Mouse (Mus musculus) neutrophil, adult 5-6 weeks (primary cell): ENCODE results near the gene Nprl3. TPM values are rescaled to one million over a fixed set of nuclear protein-coding genes. Genes with fewer than 3 reads are reported as not detected.

ENCODE experiments used
- ATAC-seq: fragments of 151-379, 151-347 bp; 2 replicates; pipeline ENCODE4 v1.8.0; 2017; ENCODE audit warnings: mild to moderate bottlenecking, moderate TSS enrichment; ENCODE audit not compliant: insufficient number of reproducible peaks, poor library complexity, low FRiP score, severe bottlenecking; ENCODE audit errors: extremely low read depth
- total RNA-seq: library from RNA; stranded (forward); fragments of 200-1000 nt; gene quantifications from 2 replicates; pipeline ENCODE4 v1.2.3, GENCODE M21; 2017

Gene Nprl3
- total RNA-seq, 1 experiment from 2014 or later: 35.5 TPM

- no peak for ATAC-seq
Observed at GRCm38 (mm10) chr11:32253121-32253520, 14.4 kb downstream of the Nprl3 start.

DNA sequence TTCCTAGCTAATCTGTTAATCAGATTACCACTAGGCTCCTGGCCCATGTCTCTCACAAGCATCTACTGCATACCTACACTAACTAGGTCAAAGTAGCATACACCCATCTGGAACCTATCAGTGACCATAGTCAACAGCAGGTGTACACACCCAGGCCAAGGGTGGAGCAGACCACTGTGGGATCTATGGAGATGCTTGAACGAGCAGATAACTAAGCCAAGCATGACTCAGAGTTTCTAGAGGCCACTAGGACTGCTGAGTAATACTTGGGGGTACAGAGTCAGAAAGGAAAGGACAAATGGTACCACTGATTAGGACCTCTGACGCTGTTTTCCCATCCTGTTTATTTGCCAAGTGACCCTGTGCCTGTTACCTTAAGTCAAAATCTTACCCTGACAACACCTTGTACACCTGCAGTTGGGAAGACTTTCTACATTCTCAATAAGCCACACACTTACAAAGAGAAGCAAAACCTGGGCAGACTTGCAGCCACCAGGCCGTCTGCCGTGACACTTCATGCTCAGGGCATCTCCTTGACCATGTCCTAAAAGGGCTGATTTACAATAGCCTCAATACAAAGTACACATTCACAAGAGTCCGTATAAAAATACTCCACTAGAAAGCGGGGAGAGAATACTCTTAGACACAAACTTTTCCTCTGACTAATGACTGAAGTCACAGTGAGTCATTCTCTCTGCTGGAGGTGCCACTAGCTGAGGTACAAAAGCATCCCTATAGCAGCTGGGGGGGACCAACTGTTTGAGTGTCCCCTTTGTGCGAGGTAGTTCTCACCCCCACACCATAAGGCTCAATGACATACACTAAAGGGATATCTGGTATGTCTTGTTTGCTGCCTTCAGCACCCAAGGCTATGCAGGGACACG, 16.4 kb downstream of the Nprl3 start:
- no peak for ATAC-seq

GRCm38 (mm10) chr11:32248350-32248749, 19.2 kb downstream of the Nprl3 start:
- ATAC-seq: no peak

DNA sequence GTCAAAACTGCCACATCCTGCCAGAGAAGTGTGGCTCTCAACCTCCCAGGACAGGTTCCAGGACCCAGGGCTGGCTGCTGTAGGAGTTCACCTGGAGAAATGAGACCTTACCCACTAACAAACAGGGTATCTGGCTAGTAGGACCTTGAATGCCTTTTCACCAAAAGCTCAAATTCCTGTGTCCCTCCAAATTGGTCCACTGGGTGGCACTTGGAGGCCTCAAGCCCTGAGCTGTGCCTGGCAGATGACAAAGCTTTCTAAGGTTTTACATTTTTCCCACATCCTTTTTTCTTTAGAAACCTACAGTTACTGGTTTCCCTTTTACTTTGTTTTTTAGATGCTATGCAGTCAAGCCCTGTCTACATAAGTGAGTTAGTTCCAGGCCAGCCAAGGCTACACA, 20.4 kb downstream of the Nprl3 start:
- no peak for ATAC-seq

DNA sequence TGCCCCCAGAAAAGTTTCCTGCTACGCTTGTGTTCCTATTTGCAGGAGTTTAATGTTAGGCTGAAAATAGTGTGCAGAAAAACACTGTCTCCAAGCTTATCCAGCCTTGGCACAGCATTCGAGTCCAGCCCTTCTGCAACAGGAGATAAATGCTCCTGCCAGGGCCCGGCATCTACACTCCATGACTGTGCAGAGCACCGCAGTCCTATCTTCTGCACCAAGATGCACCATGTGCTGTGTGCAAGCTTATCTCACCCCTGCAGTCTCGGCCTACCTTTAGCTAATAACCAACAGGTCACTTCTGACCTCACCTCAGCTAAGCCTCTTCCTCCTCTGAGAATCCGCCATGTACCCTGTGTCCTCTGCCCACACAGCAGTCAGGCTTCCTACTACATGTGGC, 21.9 kb downstream of the Nprl3 start:
- ATAC-seq: no peak

DNA sequence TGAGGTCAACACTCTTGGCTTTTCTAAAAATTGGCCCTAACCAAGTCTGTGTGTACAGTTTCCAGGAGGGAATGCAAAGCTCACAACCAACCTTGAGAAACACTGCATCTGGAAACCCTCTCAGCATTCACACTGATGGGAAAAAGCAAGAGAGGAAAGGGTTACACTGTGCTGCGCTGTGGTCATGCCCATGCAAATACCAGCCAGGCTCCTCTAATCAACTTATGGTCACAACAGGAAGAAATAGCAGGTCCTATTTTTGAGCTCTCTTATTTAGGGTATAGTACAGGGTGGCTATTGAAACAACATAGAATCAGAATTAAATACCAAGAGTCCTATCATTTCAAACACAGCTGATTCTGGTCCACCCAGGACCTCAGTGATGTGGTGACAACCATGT, 22.9 kb downstream of the Nprl3 start:
- ATAC-seq: no peak

DNA sequence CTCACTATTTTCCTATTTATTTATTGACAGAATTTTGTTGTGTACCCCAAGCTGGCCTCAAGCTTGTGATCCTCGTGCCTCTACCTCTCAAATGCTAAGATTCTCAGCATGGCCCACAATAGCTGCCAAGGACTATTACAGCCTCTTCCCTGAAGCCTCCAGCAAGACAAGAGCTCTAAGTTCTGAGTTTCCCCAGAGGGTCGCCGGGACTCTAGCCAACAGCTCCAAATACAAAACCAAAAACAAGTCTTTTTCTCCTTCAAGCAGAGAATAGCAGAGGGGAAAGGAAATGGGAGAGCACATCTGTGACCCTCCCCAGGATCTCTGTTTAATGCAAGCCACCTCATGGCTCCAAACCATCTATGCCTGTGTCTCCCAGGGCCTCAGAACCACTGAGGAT, 23.4 kb downstream of the Nprl3 start:
- no peak for ATAC-seq

DNA sequence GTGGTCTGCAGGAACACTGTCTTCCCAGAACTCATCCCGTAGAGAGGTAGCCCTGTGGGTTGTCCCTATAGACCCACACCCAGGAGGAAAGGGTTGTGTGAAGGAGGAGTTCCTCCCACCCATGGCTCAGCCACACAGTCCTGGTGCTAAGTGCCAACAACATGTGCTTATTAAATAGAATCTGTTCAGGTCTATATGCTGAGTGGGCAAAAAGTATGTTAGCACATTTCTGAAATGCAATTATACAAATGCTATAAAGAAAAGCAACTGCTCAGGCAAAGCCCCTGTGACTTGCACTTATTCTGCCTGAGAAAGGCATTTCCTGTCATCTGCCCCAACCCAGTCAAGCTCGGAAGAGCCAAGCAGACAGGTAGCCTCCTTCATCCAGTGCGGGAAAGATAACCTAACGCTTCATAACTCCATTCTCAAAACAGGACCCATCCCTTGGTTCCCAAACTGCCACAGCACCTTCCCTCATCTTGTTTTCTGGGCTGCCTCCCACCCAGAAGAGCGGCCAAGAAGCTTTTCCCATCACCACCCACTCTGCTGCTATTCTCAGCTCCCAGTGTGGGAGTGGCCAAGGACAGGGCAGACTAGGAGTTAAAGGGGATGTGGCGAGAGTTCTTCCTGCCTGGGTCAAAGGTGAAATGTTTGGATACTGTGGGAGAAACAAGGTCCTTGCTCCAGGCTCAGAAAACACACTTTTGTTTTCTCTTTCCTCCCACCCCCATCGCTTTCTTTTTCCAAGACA, 24.1 kb downstream of the Nprl3 start:
- ATAC-seq: no peak

- ATAC-seq: no peak
Observed at GRCm38 (mm10) chr11:32242209-32242608, 25.3 kb downstream of the Nprl3 start.

- no peak for ATAC-seq
Observed at GRCm38 (mm10) chr11:32241391-32241790, 26.1 kb downstream of the Nprl3 start.

DNA sequence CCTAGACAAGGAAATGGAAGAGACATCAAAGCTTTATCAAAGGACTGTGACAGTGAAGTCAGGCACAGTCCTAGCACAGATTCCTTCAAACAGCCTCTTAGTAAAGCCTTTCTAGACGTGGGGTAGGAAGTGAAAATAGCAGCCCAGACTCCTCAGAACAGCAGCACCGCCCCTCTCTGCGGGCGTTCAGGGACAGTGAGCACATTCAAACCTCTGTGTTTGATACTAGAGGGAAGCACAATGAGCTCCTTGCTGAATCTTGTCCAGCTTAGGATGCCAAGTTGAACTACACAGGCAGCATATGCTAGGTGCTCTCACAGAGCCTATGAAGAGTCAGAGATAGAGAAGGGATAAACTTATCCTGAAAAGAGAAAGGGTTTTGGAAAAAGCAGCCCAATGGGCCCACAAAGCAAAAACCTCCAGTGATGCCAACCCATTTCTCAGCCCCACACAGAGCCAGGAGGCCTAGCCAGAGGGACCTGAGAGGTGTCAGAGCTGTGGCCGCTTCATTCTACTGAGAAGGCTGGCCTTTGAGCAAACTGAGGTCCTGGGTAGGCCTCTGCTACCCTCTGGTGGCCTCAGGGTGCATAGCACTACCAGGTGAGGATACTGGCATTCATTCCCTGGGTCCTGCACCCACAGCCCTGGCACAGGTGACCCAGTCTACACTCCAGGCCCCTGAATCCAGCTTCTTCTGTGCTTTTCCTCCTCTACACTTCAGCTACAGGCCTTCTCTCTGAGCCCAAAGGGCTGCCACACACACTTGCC, 29.2 kb downstream of the Nprl3 start:
- ATAC-seq: peak; percentile 90

DNA sequence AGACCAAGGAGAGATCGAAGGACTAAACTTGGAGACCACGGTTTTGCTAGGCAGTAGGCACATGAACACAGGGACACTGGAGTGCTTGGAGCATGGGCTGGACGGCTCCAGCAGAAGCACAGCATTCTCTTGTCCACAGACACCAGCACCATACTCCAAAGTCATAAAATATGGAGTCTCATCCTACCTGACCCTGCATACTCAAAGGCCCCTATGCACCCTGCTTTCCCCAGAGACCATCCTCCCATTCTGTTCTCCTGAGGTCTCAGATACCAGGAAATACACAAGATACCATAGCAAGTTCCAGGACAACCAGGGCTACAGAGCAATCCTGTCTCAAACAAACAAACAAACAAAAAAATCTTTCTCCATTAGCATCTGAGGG, 30.1 kb downstream of the Nprl3 start:
- ATAC-seq: no peak

- no peak for ATAC-seq
Observed at GRCm38 (mm10) chr11:32236712-32237410, 30.6 kb downstream of the Nprl3 start.

GRCm38 (mm10) chr11:32236132-32236531, 31.4 kb downstream of the Nprl3 start:
- no peak for ATAC-seq

GRCm38 (mm10) chr11:32235646-32236045, 31.9 kb downstream of the Nprl3 start:
- no peak for ATAC-seq

GRCm38 (mm10) chr11:32234816-32235485, 32.6 kb downstream of the Nprl3 start:
- ATAC-seq: no peak

DNA sequence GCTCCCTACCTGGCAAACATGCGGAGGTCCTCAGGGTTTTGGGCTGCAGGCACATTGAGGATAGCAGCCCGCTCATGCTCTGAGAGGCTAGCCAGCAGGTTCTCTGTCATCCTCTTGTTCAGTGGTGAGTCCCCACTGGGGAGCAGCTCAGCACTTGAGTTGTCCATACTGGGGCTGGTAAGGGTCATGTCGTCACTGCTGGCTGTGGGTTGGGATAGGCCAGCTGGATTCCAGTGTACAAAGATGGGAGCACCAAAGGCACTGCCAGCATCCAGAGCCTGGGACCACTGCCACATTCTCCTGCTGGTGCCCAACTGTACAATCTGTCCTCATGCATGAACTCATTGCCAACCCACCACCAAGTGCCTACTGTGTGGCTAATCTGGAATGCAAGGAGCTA, 33.6 kb downstream of the Nprl3 start:
- ATAC-seq: no peak

GRCm38 (mm10) chr11:32232848-32233247, 34.7 kb downstream of the Nprl3 start:
- ATAC-seq: no peak
